Mouse (Mus musculus) neural tube, embryonic 12.5 days (tissue): Measurements from ENCODE around the gene Ccdc114. TPM values are rescaled to one million over a fixed set of nuclear protein-coding genes. Genes with fewer than 3 reads are reported as not detected.
A peak's percentile ranks its signal among the peaks of the same experiment; 100 is the strongest.
"Not testable (repeated sequence)": the region's sequence is repeated elsewhere in the genome, so short reads cannot be mapped to it uniquely, and the experiment has no call there.

ENCODE experiments used
- ATAC-seq: fragments of 200-750 bp; cut with Nextera tagmentation; 2 replicates; pipeline ENCODE4 v1.8.0; 2017; ENCODE audit warnings: low read depth, mild to moderate bottlenecking, moderate TSS enrichment, moderate library complexity; ENCODE audit not compliant: low FRiP score
- H3K27ac ChIP-seq: fragments of 300-500 bp; sonication (generic); 2 replicates; pipeline ENCODE4 v1.5.1; 2016
- H3K27me3 ChIP-seq: fragments of 300-500 bp; sonication (generic); replicated peaks from 2 replicates; pipeline ENCODE4 v1.6.1; 2016; ENCODE audit warnings: mild to moderate bottlenecking
- H3K36me3 ChIP-seq: fragments of 300-500 bp; sonication (generic); 2 replicates; pipeline ENCODE4 v1.6.1; 2016; ENCODE audit warnings: mild to moderate bottlenecking
- H3K4me1 ChIP-seq: fragments of 300-500 bp; sonication (generic); 2 replicates; pipeline ENCODE4 v1.6.1; 2016
- H3K4me2 ChIP-seq: fragments of 300-500 bp; sonication (generic); replicated peaks from 2 replicates; pipeline ENCODE4 v1.6.1; 2016; ENCODE audit warnings: mild to moderate bottlenecking
- H3K4me3 ChIP-seq: fragments of 300-500 bp; sonication (generic); 2 replicates; pipeline ENCODE4 v1.5.1; 2016
- H3K9ac ChIP-seq: fragments of 300-500 bp; sonication (generic); 2 replicates; pipeline ENCODE4 v1.6.1; 2016; ENCODE audit warnings: mild to moderate bottlenecking
- H3K9me3 ChIP-seq: fragments of 300-500 bp; sonication (generic); 2 replicates; pipeline ENCODE4 v1.6.1; 2016; ENCODE audit warnings: mild to moderate bottlenecking
- WGBS: fragments of 180-500 bp; shearing (Covaris S2); methylation state at CpG from one replicate; pipeline ENCODE4 v1.1.7; 2016; 5-methylcytosine and 5-hydroxymethylcytosine counted together
- polyA plus RNA-seq: library from polyadenylated mRNA; unstranded; fragments of >200 nt; fragmentation: Nextera tagmentation; extraction: Ambion mirVana; gene quantifications from 2 replicates; pipeline ENCODE4 v1.2.1, GENCODE M21; 2016

The Ccdc114 gene
- polyA plus RNA-seq, 1 experiment from 2014 or later = 3.7 TPM

- not testable (repeated sequence) for H3K27me3 ChIP-seq, H3K9ac ChIP-seq, H3K36me3 ChIP-seq, H3K4me3 ChIP-seq, H3K4me2 ChIP-seq, ATAC-seq, H3K9me3 ChIP-seq, H3K4me1 ChIP-seq, H3K27ac ChIP-seq
- WGBS = 74% methylated on average over 1 of the region's 1 CpGs
Measured at GRCm38 (mm10) chr7:45943280-45943679, 19.4 kb downstream of the Ccdc114 start.

DNA sequence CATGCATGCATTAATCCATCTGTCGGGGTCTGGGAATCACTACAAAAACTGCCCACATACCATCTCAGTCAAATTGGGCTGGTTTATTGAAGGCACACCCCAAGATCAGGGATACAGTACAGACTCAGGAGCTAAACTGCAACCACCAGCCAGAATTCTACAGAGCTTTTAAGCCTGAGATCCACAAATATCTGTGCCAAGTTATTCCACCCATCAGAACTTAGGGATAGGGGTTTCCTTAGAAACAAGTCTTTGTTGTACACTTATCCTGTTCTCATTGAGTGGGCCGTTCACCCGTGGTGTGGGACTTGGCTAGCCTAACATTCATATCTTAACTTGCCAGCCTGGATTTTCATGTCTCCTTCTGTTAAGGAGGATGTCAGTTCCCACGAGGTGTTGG is 25.2 kb downstream of the Ccdc114 start:
- Histone ChIP-seq H3K4me1 (no peaks in the 10 kb centered on the region), H3K27me3 (no peaks in the 10 kb centered on the region), H3K4me2 (no peak overlapping the region), H3K36me3 (no peaks in the 10 kb centered on the region), H3K27ac (no peak overlapping the region), H3K4me3 (no peak overlapping the region), H3K9ac (no peak overlapping the region), H3K9me3 (no peaks in the 10 kb centered on the region)
- WGBS = 87% methylated on average over 4 of the region's 4 CpGs
- ATAC-seq = no peak

GRCm38 (mm10) chr7:45956611-45957010 is 32.7 kb downstream of the Ccdc114 start:
- Histone ChIP-seq H3K27me3 (no peaks in the 10 kb centered on the region), H3K4me2 (no peak overlapping the region), H3K4me1 (no peaks in the 10 kb centered on the region), H3K36me3 (no peaks in the 10 kb centered on the region), H3K9ac (no peak overlapping the region), H3K9me3 (no peaks in the 10 kb centered on the region), H3K27ac (no peak overlapping the region), H3K4me3 (no peak overlapping the region)
- 67% methylated on average over 4 of the region's 4 CpGs for WGBS
- no peak for ATAC-seq

GRCm38 (mm10) chr7:45971831-45972723 is 48.2 kb downstream of the Ccdc114 start:
- Histone ChIP-seq H3K4me1 (no peaks in the 10 kb centered on the region), H3K9me3 (no peaks in the 10 kb centered on the region), H3K27ac (no peak overlapping the region), H3K36me3 (no peaks in the 10 kb centered on the region), H3K4me3 (no peak overlapping the region), H3K4me2 (no peak overlapping the region), H3K27me3 (no peaks in the 10 kb centered on the region), H3K9ac (no peak overlapping the region)
- ATAC-seq = no peak
- 82% methylated on average over 11 of the region's 11 CpGs for WGBS

- 81% methylated on average over 6 of the region's 6 CpGs for WGBS
- ATAC-seq = 0 out of 2 replicates have a peak, but pooled peaks have one; percentile 44
- Histone ChIP-seq H3K27ac (no peak overlapping the region), H3K9me3 (no peaks in the 10 kb centered on the region), H3K4me2 (no peak overlapping the region), H3K4me3 (no peak overlapping the region), H3K4me1 (no peaks in the 10 kb centered on the region), H3K27me3 (no peaks in the 10 kb centered on the region), H3K36me3 (no peaks in the 10 kb centered on the region), H3K9ac (no peak overlapping the region)
Measured at GRCm38 (mm10) chr7:45973271-45973687, 49.4 kb downstream of the Ccdc114 start.

DNA sequence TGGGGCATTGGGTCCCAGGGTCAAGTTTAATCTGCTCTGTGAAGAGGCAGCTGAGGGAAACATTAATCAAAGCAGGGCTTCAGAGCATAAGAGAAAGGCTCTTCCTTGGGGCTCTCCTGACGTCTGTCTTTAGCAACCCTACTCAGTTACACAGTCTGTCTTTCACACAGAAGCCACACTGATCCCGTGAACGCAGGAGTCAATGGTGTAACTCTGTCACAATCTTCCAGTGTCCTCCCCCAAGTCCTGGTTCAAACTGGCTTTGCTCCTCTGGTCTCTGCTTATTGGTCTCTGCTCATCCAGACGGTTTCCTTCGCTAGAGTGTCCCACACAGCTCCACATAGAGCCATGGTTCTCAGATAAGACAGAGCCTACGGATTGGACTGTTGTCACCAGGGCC is 50.2 kb downstream of the Ccdc114 start:
- H3K9ac ChIP-seq = no peak overlapping the region
- H3K27ac ChIP-seq = no peak overlapping the region
- no peaks in the 10 kb centered on the region for H3K27me3 ChIP-seq
- H3K9me3 ChIP-seq = no peaks in the 10 kb centered on the region
- no peaks in the 10 kb centered on the region for H3K4me1 ChIP-seq
- no peak overlapping the region for H3K4me3 ChIP-seq
- no peaks in the 10 kb centered on the region for H3K36me3 ChIP-seq
- no peak overlapping the region for H3K4me2 ChIP-seq
- WGBS = 77% methylated on average over 6 of the region's 6 CpGs
- ATAC-seq = no peak

GRCm38 (mm10) chr7:45974512-45974911 is 50.6 kb downstream of the Ccdc114 start:
- H3K27me3 ChIP-seq = no peaks in the 10 kb centered on the region
- no peaks in the 10 kb centered on the region for H3K9me3 ChIP-seq
- no peak overlapping the region for H3K27ac ChIP-seq
- H3K9ac ChIP-seq = no peak overlapping the region
- 80% methylated on average over 6 of the region's 6 CpGs for WGBS
- H3K4me1 ChIP-seq = no peaks in the 10 kb centered on the region
- no peak overlapping the region for H3K4me2 ChIP-seq
- ATAC-seq = no peak
- H3K36me3 ChIP-seq = no peaks in the 10 kb centered on the region
- H3K4me3 ChIP-seq = no peak overlapping the region

DNA sequence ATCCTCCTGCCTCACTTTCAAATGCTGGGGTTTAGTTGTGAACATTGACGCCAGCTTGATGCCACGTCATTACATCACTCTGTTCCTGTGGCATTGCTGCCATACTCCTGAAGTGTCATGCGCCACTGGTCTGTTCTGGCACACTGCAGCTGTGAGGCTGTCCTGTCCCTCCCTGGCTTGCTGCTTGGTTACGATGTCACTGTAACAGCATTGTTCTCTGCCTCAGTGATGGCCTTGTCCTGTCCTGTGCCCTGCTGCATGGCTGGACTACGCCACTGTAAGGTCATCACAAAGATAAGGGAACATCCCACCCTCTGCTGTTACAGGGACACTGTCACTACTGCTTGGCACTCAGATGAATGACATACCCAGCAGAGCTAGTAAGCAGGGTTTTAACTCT is 57.7 kb downstream of the Ccdc114 start:
- no peaks in the 10 kb centered on the region for H3K4me1 ChIP-seq
- WGBS = 83% methylated on average over 5 of the region's 5 CpGs
- no peak overlapping the region for H3K4me2 ChIP-seq
- H3K27me3 ChIP-seq = no peaks in the 10 kb centered on the region
- H3K4me3 ChIP-seq = no peak overlapping the region
- no peak overlapping the region for H3K9ac ChIP-seq
- H3K36me3 ChIP-seq = no peaks in the 10 kb centered on the region
- no peak for ATAC-seq
- no peak overlapping the region for H3K27ac ChIP-seq
- no peaks in the 10 kb centered on the region for H3K9me3 ChIP-seq

GRCm38 (mm10) chr7:45986893-45987292 is 63.0 kb downstream of the Ccdc114 start:
- H3K4me1 ChIP-seq = no peaks in the 10 kb centered on the region
- no peak for ATAC-seq

GRCm38 (mm10) chr7:45988344-45988743 is 64.5 kb downstream of the Ccdc114 start:
- no peaks in the 10 kb centered on the region for H3K27me3 ChIP-seq
- H3K9me3 ChIP-seq = no peaks in the 10 kb centered on the region
- H3K9ac ChIP-seq = no peak overlapping the region
- no peak overlapping the region for H3K27ac ChIP-seq
- no peaks in the 10 kb centered on the region for H3K4me1 ChIP-seq
- no peak for ATAC-seq
- H3K4me3 ChIP-seq = no peak overlapping the region
- H3K36me3 ChIP-seq = no peaks in the 10 kb centered on the region
- 94% methylated on average over 1 of the region's 1 CpGs for WGBS
- no peak overlapping the region for H3K4me2 ChIP-seq

More at GRCm38 (mm10) chr7:45986893-45987292, 63.0 kb downstream of the Ccdc114 start:
- Histone ChIP-seq H3K27ac (no peak overlapping the region), H3K4me3 (no peak overlapping the region), H3K27me3 (no peaks in the 10 kb centered on the region), H3K4me2 (no peak overlapping the region), H3K36me3 (no peaks in the 10 kb centered on the region), H3K9ac (no peak overlapping the region), H3K9me3 (no peaks in the 10 kb centered on the region)
- WGBS = 77% methylated on average over 5 of the region's 6 CpGs

DNA sequence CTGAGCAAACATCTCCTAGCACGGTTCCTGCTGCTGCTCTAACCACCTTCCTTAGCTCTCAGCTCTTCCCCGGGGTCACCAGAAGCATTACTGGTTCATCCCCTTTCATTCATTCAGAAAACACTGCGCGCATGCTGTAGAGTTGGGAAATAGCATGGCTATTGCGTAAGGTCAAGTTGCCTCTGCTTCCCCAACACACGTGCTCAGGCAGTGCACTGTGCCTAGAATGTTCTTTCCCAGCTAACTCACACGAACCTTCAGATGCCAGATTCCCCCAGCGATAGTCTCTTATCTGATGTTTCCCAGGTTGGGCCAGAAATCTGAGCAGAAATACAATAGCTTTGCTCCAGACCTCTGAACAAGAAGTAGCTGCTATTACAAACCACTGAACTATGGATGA is 68.6 kb downstream of the Ccdc114 start:
- Histone ChIP-seq H3K4me2 (no peak overlapping the region), H3K36me3 (no peaks in the 10 kb centered on the region), H3K27me3 (no peaks in the 10 kb centered on the region), H3K9me3 (no peaks in the 10 kb centered on the region), H3K4me3 (no peak overlapping the region), H3K4me1 (no peaks in the 10 kb centered on the region), H3K27ac (no peak overlapping the region), H3K9ac (no peak overlapping the region)
- 87% methylated on average over 8 of the region's 8 CpGs for WGBS
- no peak for ATAC-seq
